In the genomic region with DNA sequence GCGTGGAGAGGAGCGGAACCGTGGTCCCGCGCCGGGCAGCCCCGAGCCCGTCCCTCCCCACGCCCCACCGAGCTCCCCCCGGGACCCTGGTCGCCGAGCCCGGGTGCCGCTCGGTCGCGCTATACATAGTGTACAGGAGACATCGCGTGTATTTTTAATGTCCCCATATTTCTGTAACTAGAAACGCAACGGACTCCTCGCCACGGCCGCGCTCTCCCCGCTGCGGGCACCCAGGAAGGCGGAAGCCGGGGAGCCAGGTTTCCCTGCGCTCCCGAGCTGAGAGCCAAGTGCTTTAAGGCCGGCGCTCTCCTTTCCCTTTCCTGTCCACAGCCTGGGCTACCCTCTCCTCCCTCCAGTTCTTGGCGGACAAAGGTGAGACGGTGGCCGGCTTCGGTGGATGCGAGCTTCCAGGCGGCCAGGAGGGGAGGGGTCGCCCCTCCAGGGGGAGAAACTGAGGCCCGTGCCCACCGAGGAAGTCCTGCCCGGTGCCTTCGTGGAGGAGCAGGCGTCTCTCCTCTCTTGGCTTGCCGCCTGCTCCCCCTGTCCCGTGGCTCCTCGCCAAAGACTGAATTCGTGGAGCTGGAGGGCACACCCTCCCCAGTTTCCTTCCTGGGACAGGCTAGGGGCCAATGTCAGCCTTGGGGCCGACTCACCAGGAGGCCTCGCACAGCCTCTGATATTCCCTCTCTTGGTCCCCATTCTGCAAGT, we compare ENCODE assay signal across 7 mouse cellular contexts. TPM values are rescaled to one million over a fixed set of nuclear protein-coding genes. Genes with fewer than 3 reads are reported as not detected.
DNase-seq lines count a peak whose midpoint lies in the region; ATAC-seq and TF ChIP-seq lines count a peak whose summit lies in the region.

No protein-coding gene starts in this region.

- 1% methylated on average over 51 of the region's 52 CpGs for WGBS in kidney, adult 2 months
- 2% methylated on average over 47 of the region's 52 CpGs for WGBS in lung, embryonic 15.5 days
- WGBS in stomach, embryonic 15.5 days: 1% methylated on average over 52 of the region's 52 CpGs

- TF ChIP-seq POLR2A in kidney, adult 2 months (IDR thresholded peaks at IDR 0.05; ENCODE audit: low read depth, low read length): no peak

- peak overlapping the region; percentile 18; the same call in 1 of the 2 replicates for H3K9ac ChIP-seq in lung, embryonic 15.5 days
- no peak overlapping the region for H3K9ac ChIP-seq in stomach, embryonic 15.5 days

- no peak for ATAC-seq in lung, embryonic 15.5 days (ENCODE audit: borderline replicate concordance, extremely low read depth, low FRiP score, low TSS enrichment)
- ATAC-seq in stomach, embryonic 15.5 days (ENCODE audit: insufficient read depth, low FRiP score, low read depth): no peak

- no peaks in the 10 kb centered on the region; the same call in 1 of the 2 replicates for H3K4me1 ChIP-seq in brown adipose tissue, adult 24 weeks (ENCODE audit: control insufficient read depth, insufficient read depth, insufficient read length, low read length)
- H3K4me1 ChIP-seq in kidney, adult 2 months (ENCODE audit: control insufficient read depth, insufficient read depth, low read length): peaks cover 4% of the 10 kb centered on the region; the same call in 1 of the 2 replicates
- H3K4me1 ChIP-seq in lung, embryonic 15.5 days: peaks cover 20% of the 10 kb centered on the region
- peaks cover 21% of the 10 kb centered on the region for H3K4me1 ChIP-seq in stomach, embryonic 15.5 days

- peak; percentile 52 to 53 for DNase-seq in adrenal gland, adult 18-20 months (ENCODE audit: low spot score in 2 of 2)
- DNase-seq in heart, adult 9 months (ENCODE audit: low spot score in 2 of 2): peak; percentile 36 to 57
- DNase-seq in kidney, adult 2 months: peak; percentile 77
- DNase-seq in left cerebral cortex, postnatal 25 days (ENCODE audit: low spot score in 2 of 2): no peak

- intact Hi-C loops in left cerebral cortex, postnatal 25 days (cut with DNase I): no loop called here

- H3K9me3 ChIP-seq in lung, embryonic 15.5 days: no peaks in the 10 kb centered on the region
- H3K9me3 ChIP-seq in stomach, embryonic 15.5 days: no peaks in the 10 kb centered on the region

- TF ChIP-seq CTCF in kidney, adult 2 months (conservative IDR thresholded peaks at IDR 0.05; ENCODE audit: insufficient read depth, insufficient read length, low read depth, low read length): no peak

- H3K36me3 ChIP-seq in kidney, adult 2 months (ENCODE audit: control insufficient read depth, insufficient read depth, low read length): no peaks in the 10 kb centered on the region; the same call in 1 of the 2 replicates
- peaks cover 39% of the 10 kb centered on the region for H3K36me3 ChIP-seq in lung, embryonic 15.5 days
- H3K36me3 ChIP-seq in stomach, embryonic 15.5 days: peaks cover 23% of the 10 kb centered on the region

- peak overlapping the region; percentile 44 for H3K4me3 ChIP-seq in brown adipose tissue, adult 24 weeks (ENCODE audit: insufficient read depth, low read depth, low read length)
- peak overlapping the region; percentile 7; the same call in 1 of the 2 replicates for H3K4me3 ChIP-seq in kidney, adult 2 months (ENCODE audit: insufficient read depth, low read depth, low read length)
- H3K4me3 ChIP-seq in lung, embryonic 15.5 days: peak overlapping the region; percentile 31
- H3K4me3 ChIP-seq in stomach, embryonic 15.5 days (replicated peaks): peak overlapping the region; percentile 33

- H3K27ac ChIP-seq in brown adipose tissue, adult 24 weeks (replicated peaks; ENCODE audit: low read depth, low read length): no peak overlapping the region
- H3K27ac ChIP-seq in kidney, adult 2 months (ENCODE audit: insufficient read depth, low read depth, low read length): no peak overlapping the region
- no peak overlapping the region for H3K27ac ChIP-seq in lung, embryonic 15.5 days
- H3K27ac ChIP-seq in stomach, embryonic 15.5 days: no peak overlapping the region

- H3K4me2 ChIP-seq in lung, embryonic 15.5 days: peak overlapping the region; percentile 65
- H3K4me2 ChIP-seq in stomach, embryonic 15.5 days: peak overlapping the region; percentile 71

- H3K27me3 ChIP-seq in kidney, adult 2 months (replicated peaks; ENCODE audit: control insufficient read depth, insufficient read depth, low read length): no peaks in the 10 kb centered on the region
- peaks cover 41% of the 10 kb centered on the region for H3K27me3 ChIP-seq in lung, embryonic 15.5 days
- H3K27me3 ChIP-seq in stomach, embryonic 15.5 days (replicated peaks): peaks cover 30% of the 10 kb centered on the region

RNA-seq across cellular contexts. Expression of gene Ncoa5, which starts 36.8 kb away (rescaled TPM):
- 10 to 100 TPM; 35.7 to 41.6 TPM for total RNA-seq in adrenal gland, adult 18-20 months (2021)
- polyA plus RNA-seq in brown adipose tissue, adult 24 weeks (2012; ENCODE audit: insufficient read depth, insufficient read length, missing spikeins): 7.5 TPM in 2 replicates
- polyA plus RNA-seq in kidney, adult 2 months (2012; rRNA removed): 31.3 and 34.4 TPM in 2 replicates
- polyA plus RNA-seq in lung, embryonic 15.5 days (2015; fragmentation: Nextera tagmentation; extraction: Ambion mirVana): 67.4 and 73.8 TPM in 2 replicates
- polyA plus RNA-seq in stomach, embryonic 15.5 days (2015; fragmentation: Nextera tagmentation; extraction: Ambion mirVana): 58.6 and 60.6 TPM in 2 replicates
- total RNA-seq in left cerebral cortex, postnatal 25 days (2021): 10 to 100 TPM; 53.8 to 56.3 TPM

RNA-seq across cellular contexts. Expression of gene Slc12a5, which starts 37.3 kb away (rescaled TPM):
- 1 to 10 TPM; 5.2 to 9.0 TPM for total RNA-seq in adrenal gland, adult 18-20 months (2021)
- polyA plus RNA-seq in brown adipose tissue, adult 24 weeks (2012; ENCODE audit: insufficient read depth, insufficient read length, missing spikeins): 1.2 and 1.3 TPM in 2 replicates
- 1.5 and 2.2 TPM in 2 replicates for polyA plus RNA-seq in kidney, adult 2 months (2012; rRNA removed)
- polyA plus RNA-seq in lung, embryonic 15.5 days (2015; fragmentation: Nextera tagmentation; extraction: Ambion mirVana): 0.68 and 1.1 TPM in 2 replicates
- 1.0 and 1.4 TPM in 2 replicates for polyA plus RNA-seq in stomach, embryonic 15.5 days (2015; fragmentation: Nextera tagmentation; extraction: Ambion mirVana)
- 100 to 1,000 TPM; 546 to 551 TPM for total RNA-seq in left cerebral cortex, postnatal 25 days (2021)

RNA-seq across cellular contexts. Expression of gene Mmp9, which starts 57.3 kb away (rescaled TPM):
- 1 to 10 TPM in 1 of 2 experiments, under 1 TPM in 1; 0.89 to 2.7 TPM for total RNA-seq in adrenal gland, adult 18-20 months (2021)
- polyA plus RNA-seq in brown adipose tissue, adult 24 weeks (2012; ENCODE audit: insufficient read depth, insufficient read length, missing spikeins): 5.8 and 6.9 TPM in 2 replicates
- 1.7 and 1.8 TPM in 2 replicates for polyA plus RNA-seq in kidney, adult 2 months (2012; rRNA removed)
- polyA plus RNA-seq in lung, embryonic 15.5 days (2015; fragmentation: Nextera tagmentation; extraction: Ambion mirVana): 0.59 and 1.4 TPM in 2 replicates
- polyA plus RNA-seq in stomach, embryonic 15.5 days (2015; fragmentation: Nextera tagmentation; extraction: Ambion mirVana): 5.3 and 6.2 TPM in 2 replicates
- total RNA-seq in left cerebral cortex, postnatal 25 days (2021): 1 to 10 TPM; 1.9 to 2.0 TPM

RNA-seq across cellular contexts. Expression of gene Cd40, which starts 57.6 kb away (rescaled TPM):
- total RNA-seq in adrenal gland, adult 18-20 months (2021): 1 to 10 TPM; 1.9 to 2.2 TPM
- polyA plus RNA-seq in brown adipose tissue, adult 24 weeks (2012; ENCODE audit: insufficient read depth, insufficient read length, missing spikeins): 1.2 and 2.2 TPM in 2 replicates
- polyA plus RNA-seq in kidney, adult 2 months (2012; rRNA removed): 6.1 and 11.2 TPM in 2 replicates
- polyA plus RNA-seq in lung, embryonic 15.5 days (2015; fragmentation: Nextera tagmentation; extraction: Ambion mirVana): 30.2 and 35.4 TPM in 2 replicates
- polyA plus RNA-seq in stomach, embryonic 15.5 days (2015; fragmentation: Nextera tagmentation; extraction: Ambion mirVana): 7.1 TPM in 2 replicates
- total RNA-seq in left cerebral cortex, postnatal 25 days (2021): 1 to 10 TPM in 1 of 2 experiments, under 1 TPM in 1; 0.60 to 1.5 TPM

Comparison
In these comparisons a context has a peak if more than half of its experiments do, and no peak if none do; other contexts are left out.
1. DNase-seq: peak in adrenal gland, adult 18-20 months (2 of 2), heart, adult 9 months (2 of 2) and kidney, adult 2 months (single experiment); none in left cerebral cortex, postnatal 25 days (0 of 2).
2. Peak in every context shown above with its lines, with median percentiles within 50 percentile points of each other: H3K4me3 ChIP-seq.